Mouse (Mus musculus) midbrain, embryonic 10.5 days (tissue): ENCODE results near the gene Ssc5d. TPM values are rescaled to one million over a fixed set of nuclear protein-coding genes. Genes with fewer than 3 reads are reported as not detected.

ENCODE experiments used
- DNase-seq: peaks from one replicate; pipeline ENCODE4 v3.0.0-alpha.2; 2017; ENCODE audit warnings: low spot score
- H3K27ac ChIP-seq: fragments of 300-500 bp; sonication (generic); replicated peaks from 2 replicates; pipeline ENCODE4 v1.5.1; 2016; ENCODE audit warnings: mild to moderate bottlenecking
- H3K27me3 ChIP-seq: fragments of 300-500 bp; sonication (generic); 2 replicates; pipeline ENCODE4 v1.6.1; 2016; ENCODE audit warnings: low read depth, mild to moderate bottlenecking; ENCODE audit not compliant: poor library complexity, severe bottlenecking
- H3K36me3 ChIP-seq: fragments of 300-500 bp; sonication (generic); 2 replicates; pipeline ENCODE4 v1.6.1; 2016; ENCODE audit warnings: mild to moderate bottlenecking, moderate library complexity
- H3K4me1 ChIP-seq: fragments of 300-500 bp; sonication (generic); 2 replicates; pipeline ENCODE4 v1.6.1; 2016
- H3K4me3 ChIP-seq: fragments of 300-500 bp; sonication (generic); 2 replicates; pipeline ENCODE4 v1.5.1; 2016; ENCODE audit warnings: mild to moderate bottlenecking, moderate library complexity
- H3K9me3 ChIP-seq: fragments of 300-500 bp; sonication (generic); replicated peaks from 2 replicates; pipeline ENCODE4 v1.6.1; 2016; ENCODE audit warnings: mild to moderate bottlenecking
- WGBS: fragments of 180-500 bp; shearing (Covaris S2); methylation state at CpG from one replicate; pipeline ENCODE4 v1.1.7; 2016; 5-methylcytosine and 5-hydroxymethylcytosine counted together
- polyA plus RNA-seq: library from polyadenylated mRNA; unstranded; fragments of >200 nt; fragmentation: Nextera tagmentation; extraction: Ambion mirVana; gene quantifications from 2 replicates; pipeline ENCODE4 v1.2.1, GENCODE M21; 2016

Gene Ssc5d
- polyA plus RNA-seq, 1 experiment from 2014 or later = 1.6 TPM

DNA sequence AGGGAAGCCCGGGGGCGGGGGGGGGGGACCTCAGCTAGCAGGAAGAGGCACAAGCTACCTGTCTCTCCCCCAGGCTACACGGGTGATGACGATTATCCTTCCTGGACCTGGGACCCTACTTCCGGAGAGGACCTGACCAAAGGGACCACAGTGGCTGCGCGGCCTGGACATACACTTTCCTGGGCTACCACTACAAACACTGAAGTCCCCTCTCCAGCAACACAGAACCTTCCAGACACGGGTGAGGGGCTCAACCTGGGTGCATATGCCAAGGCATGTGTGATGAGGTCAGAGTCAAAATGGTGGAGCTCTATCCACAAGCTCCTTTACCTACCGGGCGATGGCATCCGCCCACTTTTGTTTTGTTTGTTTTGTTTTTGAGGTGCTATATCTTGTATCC is 11.8 kb downstream of the Ssc5d start:
- WGBS = 91% methylated on average over 9 of the region's 11 CpGs
- H3K9me3 ChIP-seq = peaks cover 6% of the 10 kb centered on the region; the same call in 1 of the 2 replicates
- no peaks in the 10 kb centered on the region for H3K36me3 ChIP-seq
- no peak for DNase-seq
- H3K4me1 ChIP-seq = no peaks in the 10 kb centered on the region
- H3K27ac ChIP-seq = no peak overlapping the region
- H3K27me3 ChIP-seq = no peaks in the 10 kb centered on the region
- no peak overlapping the region for H3K4me3 ChIP-seq

DNA sequence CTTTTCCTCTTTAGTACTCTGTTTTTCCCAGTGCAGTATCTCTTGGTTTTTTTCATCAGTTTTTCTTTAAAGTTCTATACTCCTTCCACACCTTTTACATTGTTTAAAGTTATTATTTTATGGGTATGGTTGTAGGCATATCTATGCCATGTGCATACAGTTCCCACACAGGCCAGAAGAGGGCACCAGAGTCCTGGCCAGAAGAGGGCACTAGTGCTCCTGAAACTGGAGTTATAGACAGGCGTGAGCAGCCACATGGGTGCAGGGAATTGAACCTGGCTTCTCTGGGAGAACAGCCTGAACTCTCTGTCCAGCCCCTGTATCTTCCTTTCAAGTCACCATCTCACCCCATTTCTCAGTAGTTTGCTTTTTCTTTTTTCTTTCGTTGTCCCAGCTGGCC is 12.9 kb downstream of the Ssc5d start:
- Histone ChIP-seq H3K36me3 (no peaks in the 10 kb centered on the region), H3K27ac (no peak overlapping the region), H3K27me3 (no peaks in the 10 kb centered on the region), H3K4me1 (0 out of 2 replicates have a peak, but pooled peaks cover 3% of the 10 kb centered on the region), H3K9me3 (peaks cover 6% of the 10 kb centered on the region; the same call in 1 of the 2 replicates), H3K4me3 (no peak overlapping the region)
- peak; percentile 71 for DNase-seq
- 47% methylated on average over 2 of the region's 2 CpGs for WGBS

GRCm38 (mm10) chr7:4940068-4940479 is 14.5 kb downstream of the Ssc5d start:
- 25% methylated on average over 9 of the region's 9 CpGs for WGBS
- Histone ChIP-seq H3K9me3 (no peaks in the 10 kb centered on the region), H3K4me3 (no peak overlapping the region), H3K4me1 (0 out of 2 replicates have a peak, but pooled peaks cover 5% of the 10 kb centered on the region), H3K27me3 (no peaks in the 10 kb centered on the region), H3K27ac (no peak overlapping the region), H3K36me3 (no peaks in the 10 kb centered on the region)
- peak; percentile 81 for DNase-seq

DNA sequence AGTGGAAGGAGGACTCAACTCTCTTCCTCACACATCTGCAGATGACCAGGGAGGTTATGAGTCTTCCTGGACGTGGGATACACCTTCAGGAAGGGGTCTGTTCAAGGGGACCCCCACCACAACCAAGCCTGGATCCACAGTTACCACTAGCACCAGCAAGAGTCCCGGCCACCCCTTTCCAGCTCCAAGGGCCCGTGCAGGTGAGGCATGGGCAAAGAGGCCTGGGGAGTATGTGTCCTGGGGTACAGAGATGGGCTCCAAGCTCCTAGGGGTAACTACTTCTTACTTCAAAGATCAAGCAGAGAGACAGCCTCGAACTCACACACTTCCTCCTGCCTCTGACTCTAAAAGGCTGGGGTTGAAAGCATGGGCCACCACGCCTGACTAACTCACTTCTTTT is 17.1 kb downstream of the Ssc5d start:
- Histone ChIP-seq H3K4me1 (0 out of 2 replicates have a peak, but pooled peaks cover 5% of the 10 kb centered on the region), H3K27ac (no peak overlapping the region), H3K4me3 (no peak overlapping the region), H3K9me3 (no peaks in the 10 kb centered on the region), H3K36me3 (no peaks in the 10 kb centered on the region), H3K27me3 (no peaks in the 10 kb centered on the region)
- 53% methylated on average over 5 of the region's 5 CpGs for WGBS
- DNase-seq = peak; percentile 10

DNA sequence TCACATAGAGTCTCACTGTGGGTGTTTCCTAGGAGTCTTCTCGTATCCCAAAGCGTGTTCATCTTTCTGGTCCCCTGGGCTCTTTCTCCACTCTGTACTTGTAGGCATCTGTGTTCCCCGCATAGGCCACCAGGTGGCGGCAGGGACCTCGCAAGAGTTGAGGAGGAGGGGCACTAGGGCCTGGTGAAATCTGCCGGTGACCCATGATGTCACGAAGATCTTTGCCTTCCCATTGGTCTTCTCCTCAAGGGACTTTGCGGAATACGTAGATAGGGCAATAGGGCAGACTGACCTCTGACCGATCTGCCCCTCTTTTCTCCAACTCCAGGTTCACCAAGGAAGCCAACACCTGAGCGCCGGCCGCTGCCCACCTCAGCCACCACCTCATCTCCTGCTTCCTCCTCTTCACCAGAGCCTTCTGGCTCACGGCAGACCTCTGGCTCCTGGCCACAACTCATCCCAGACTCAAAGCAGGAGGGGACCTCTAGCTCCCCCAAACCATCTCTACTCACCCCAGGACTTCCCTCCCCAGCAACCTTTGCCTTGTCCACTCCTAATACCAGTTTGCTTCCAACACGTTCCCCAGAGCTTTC is 17.7 kb downstream of the Ssc5d start:
- no peaks in the 10 kb centered on the region for H3K27me3 ChIP-seq
- no peaks in the 10 kb centered on the region for H3K9me3 ChIP-seq
- no peaks in the 10 kb centered on the region for H3K36me3 ChIP-seq
- H3K4me1 ChIP-seq = 0 out of 2 replicates have a peak, but pooled peaks cover 5% of the 10 kb centered on the region
- H3K27ac ChIP-seq = peak overlapping the region; percentile 59
- H3K4me3 ChIP-seq = peak overlapping the region; percentile 42
- DNase-seq = peak; percentile 87
- WGBS = 20% methylated on average over 15 of the region's 15 CpGs

- WGBS = 67% methylated on average over 2 of the region's 2 CpGs
- Histone ChIP-seq H3K9me3 (no peaks in the 10 kb centered on the region), H3K4me3 (no peak overlapping the region)
These were observed 22.3 kb downstream of the Ssc5d start for GRCm38 (mm10) chr7:4947855-4948254.

DNA sequence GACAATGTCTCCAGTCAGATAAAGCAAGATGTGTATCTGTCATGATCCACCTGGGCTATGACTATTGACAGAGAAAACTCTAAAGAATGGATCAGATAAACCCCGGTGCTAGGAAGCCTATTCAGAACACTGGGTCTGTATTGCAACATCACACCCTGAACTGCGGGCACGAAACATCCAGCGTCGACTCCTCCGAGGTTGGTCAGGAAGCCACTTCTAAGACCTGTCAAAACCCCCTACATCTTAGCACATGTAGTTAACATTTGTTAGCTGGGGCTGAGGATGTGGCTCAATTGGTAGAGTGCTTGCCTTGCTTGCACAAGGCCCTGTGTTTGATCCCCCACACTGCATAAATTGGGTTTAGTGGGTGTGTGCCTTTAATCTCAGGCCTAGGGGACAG is 22.8 kb downstream of the Ssc5d start:
- Histone ChIP-seq H3K36me3 (no peaks in the 10 kb centered on the region), H3K9me3 (no peaks in the 10 kb centered on the region), H3K27ac (no peak overlapping the region), H3K4me3 (no peak overlapping the region), H3K27me3 (no peaks in the 10 kb centered on the region), H3K4me1 (0 out of 2 replicates have a peak, but pooled peaks cover 3% of the 10 kb centered on the region)
- WGBS = 83% methylated on average over 6 of the region's 6 CpGs
- no peak for DNase-seq

More at GRCm38 (mm10) chr7:4947855-4948254, 22.3 kb downstream of the Ssc5d start:
- Histone ChIP-seq H3K27ac (no peak overlapping the region), H3K36me3 (no peaks in the 10 kb centered on the region), H3K27me3 (no peaks in the 10 kb centered on the region), H3K4me1 (0 out of 2 replicates have a peak, but pooled peaks cover 5% of the 10 kb centered on the region)
- DNase-seq = no peak

GRCm38 (mm10) chr7:4950561-4951342 is 25.2 kb downstream of the Ssc5d start:
- Histone ChIP-seq H3K27ac (no peak overlapping the region), H3K9me3 (no peaks in the 10 kb centered on the region), H3K36me3 (no peaks in the 10 kb centered on the region), H3K27me3 (no peaks in the 10 kb centered on the region), H3K4me3 (no peak overlapping the region), H3K4me1 (no peaks in the 10 kb centered on the region)
- WGBS = 89% methylated on average over 19 of the region's 19 CpGs
- DNase-seq = no peak

GRCm38 (mm10) chr7:4953815-4954445 is 28.3 kb downstream of the Ssc5d start:
- DNase-seq = no peak
- H3K4me1 ChIP-seq = no peaks in the 10 kb centered on the region
- 32% methylated on average over 10 of the region's 10 CpGs for WGBS
- no peak overlapping the region for H3K4me3 ChIP-seq
- no peaks in the 10 kb centered on the region for H3K36me3 ChIP-seq
- no peaks in the 10 kb centered on the region for H3K9me3 ChIP-seq
- no peak overlapping the region for H3K27ac ChIP-seq
- H3K27me3 ChIP-seq = no peaks in the 10 kb centered on the region

GRCm38 (mm10) chr7:4957361-4957760 is 31.8 kb downstream of the Ssc5d start:
- H3K36me3 ChIP-seq = no peaks in the 10 kb centered on the region
- DNase-seq = no peak
- no peak overlapping the region for H3K4me3 ChIP-seq
- WGBS = 85% methylated on average over 10 of the region's 10 CpGs
- no peaks in the 10 kb centered on the region for H3K27me3 ChIP-seq
- H3K27ac ChIP-seq = no peak overlapping the region
- no peaks in the 10 kb centered on the region for H3K9me3 ChIP-seq
- H3K4me1 ChIP-seq = no peaks in the 10 kb centered on the region

DNA sequence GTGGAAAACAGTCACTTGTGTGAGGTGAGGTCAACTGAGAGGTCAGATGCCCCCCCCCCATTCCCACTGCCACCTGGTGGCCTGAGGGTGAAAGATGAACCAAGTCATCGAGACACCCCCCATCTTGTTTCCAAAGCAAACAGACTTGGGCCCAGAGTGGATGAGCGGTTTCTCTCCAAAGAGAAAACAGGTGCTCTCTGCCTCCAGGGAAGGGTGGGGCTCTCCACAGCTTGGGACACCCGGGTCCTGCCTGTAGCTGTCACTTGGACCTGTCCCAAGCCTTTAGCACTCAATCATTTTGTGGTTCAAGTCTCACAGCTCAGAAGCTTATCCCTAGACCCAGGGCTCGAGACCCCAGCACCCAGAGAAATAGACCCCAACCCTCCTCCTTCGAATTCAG is 37.9 kb downstream of the Ssc5d start:
- WGBS = 77% methylated on average over 5 of the region's 5 CpGs
- no peaks in the 10 kb centered on the region for H3K36me3 ChIP-seq
- H3K4me3 ChIP-seq = no peak overlapping the region
- no peak overlapping the region for H3K27ac ChIP-seq
- peaks cover 5% of the 10 kb centered on the region; the same call in 1 of the 2 replicates for H3K4me1 ChIP-seq
- DNase-seq = no peak
- no peaks in the 10 kb centered on the region for H3K27me3 ChIP-seq
- H3K9me3 ChIP-seq = no peaks in the 10 kb centered on the region

DNA sequence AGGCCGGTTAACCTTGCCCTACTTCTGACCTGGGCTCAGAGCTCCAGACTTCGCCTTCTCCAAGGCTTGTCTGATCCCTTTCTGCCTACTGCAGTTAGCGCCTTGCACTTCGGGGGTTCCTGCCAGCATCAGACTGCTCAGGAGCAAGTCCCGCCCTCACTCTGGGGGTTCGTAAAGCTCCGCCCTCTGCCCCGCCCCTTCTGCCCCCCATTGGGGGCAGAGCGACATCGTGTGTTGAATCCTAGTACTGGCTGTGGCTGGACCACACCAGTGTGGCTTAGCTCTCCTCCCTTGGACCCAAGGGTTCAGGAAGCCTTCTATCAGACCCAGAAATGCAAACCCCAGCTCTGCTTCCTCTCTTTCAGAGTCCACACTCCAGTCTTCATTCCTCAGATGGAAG is 38.7 kb downstream of the Ssc5d start, which contains the start of gene Sbk2:
Sbk2 (minus strand) TSS at position 135 of the 400 bp plus-strand sequence.
- no peak within 1 kb of the TSS for H3K27ac ChIP-seq
- peak; percentile 54 for DNase-seq
- 8% methylated on average over 10 of the region's 10 CpGs for WGBS
- H3K4me3 ChIP-seq = peak within 1 kb of the TSS; percentile 31; the same call in 1 of the 2 replicates
- H3K9me3 ChIP-seq = no peaks in the 10 kb centered on the region
- H3K27me3 ChIP-seq = no peaks in the 10 kb centered on the region
- peaks cover 5% of the 10 kb centered on the region; the same call in 1 of the 2 replicates for H3K4me1 ChIP-seq
- no peaks in the 10 kb centered on the region for H3K36me3 ChIP-seq
